Mouse (Mus musculus): ENCODE data around the gene Vps37b. TPM values are rescaled to one million over a fixed set of nuclear protein-coding genes. Genes with fewer than 3 reads are reported as not detected.
A peak's percentile ranks its signal among the peaks of the same experiment; 100 is the strongest.

Vps37b gene
- total RNA-seq, 2 experiments from 2014 or later = 41.1 to 58.1 TPM

GRCm38 (mm10) chr5:123979221-123979979, 52.7 kb downstream of the Vps37b start:
- no peak for DNase-seq

- DNase-seq = no peak
Measured at GRCm38 (mm10) chr5:123978131-123978530, 53.9 kb downstream of the Vps37b start.

- no peak for DNase-seq
Measured at GRCm38 (mm10) chr5:123977231-123977630, 54.8 kb downstream of the Vps37b start.

GRCm38 (mm10) chr5:123975668-123976180, 56.3 kb downstream of the Vps37b start:
- DNase-seq = no peak

GRCm38 (mm10) chr5:123974616-123975111, 57.4 kb downstream of the Vps37b start:
- no peak for DNase-seq

GRCm38 (mm10) chr5:123974179-123974485, 57.9 kb downstream of the Vps37b start:
- no peak for DNase-seq

- DNase-seq = peak; percentile 90
Measured at GRCm38 (mm10) chr5:123973299-123974178, 58.5 kb downstream of the Vps37b start, which contains the start of gene Hip1r. Hip1r (plus strand) TSS chr5:123973628.

GRCm38 (mm10) chr5:123972453-123972852, 59.6 kb downstream of the Vps37b start:
- no peak for DNase-seq

GRCm38 (mm10) chr5:123970576-123970975, 61.5 kb downstream of the Vps37b start:
- DNase-seq = no peak

GRCm38 (mm10) chr5:123969216-123969615, 62.9 kb downstream of the Vps37b start:
- no peak for DNase-seq

- DNase-seq = no peak
Measured at GRCm38 (mm10) chr5:123968468-123968867, 63.6 kb downstream of the Vps37b start.

GRCm38 (mm10) chr5:123966759-123967158, 65.3 kb downstream of the Vps37b start:
- no peak for DNase-seq

- no peak for DNase-seq
Measured at GRCm38 (mm10) chr5:123964208-123964607, 67.9 kb downstream of the Vps37b start.

GRCm38 (mm10) chr5:123961046-123961445, 71.0 kb downstream of the Vps37b start:
- DNase-seq = no peak

- DNase-seq = no peak
Measured at GRCm38 (mm10) chr5:123960129-123960528, 71.9 kb downstream of the Vps37b start.

- DNase-seq = no peak
Measured at GRCm38 (mm10) chr5:123959018-123959417, 73.1 kb downstream of the Vps37b start.

- no peak for DNase-seq
Measured at GRCm38 (mm10) chr5:123957213-123957612, 74.9 kb downstream of the Vps37b start.

Small RNA genes lying within 50 kb of the gene (microRNA-seq; reads per million reads assigned to microRNA genes)
- not detected for gene Mir7032

Other genes starting within 250 kb of the Vps37b start
- 1 to 10 TPM; 1.4 to 2.3 TPM for gene Hcar2, start 166.8 kb downstream of the Vps37b start, total RNA-seq (2021)
- 10 to 100 TPM in 1 of 2 experiments, 1 to 10 TPM in 1; 8.1 to 17.5 TPM for gene Hcar1, start 152.2 kb downstream of the Vps37b start, total RNA-seq (2021)
- 10 to 100 TPM; 68.0 to 74.5 TPM for gene Denr, start 125.1 kb downstream of the Vps37b start, total RNA-seq (2021)
- not detected for gene Gm43518, start 104.9 kb downstream of the Vps37b start, total RNA-seq (2021)
- 1 to 10 TPM; 3.2 to 7.6 TPM for gene Ccdc62, start 101.6 kb downstream of the Vps37b start, total RNA-seq (2021)
- 10 to 100 TPM; 18.2 to 22.5 TPM for gene Hip1r, start 58.6 kb downstream of the Vps37b start, total RNA-seq (2021)
- gene Abcb9, start 63.5 kb upstream of the Vps37b start, total RNA-seq (2021) = 10 to 100 TPM in 1 of 2 experiments, 1 to 10 TPM in 1; 9.9 to 13.4 TPM
- gene Ogfod2, start 80.0 kb upstream of the Vps37b start, total RNA-seq (2021) = 10 to 100 TPM; 31.1 to 36.6 TPM
- gene Arl6ip4, start 83.8 kb upstream of the Vps37b start, total RNA-seq (2021) = 10 to 100 TPM; 56.0 to 58.1 TPM
- gene Pitpnm2, start 217.5 kb upstream of the Vps37b start, total RNA-seq (2021) = 10 to 100 TPM; 40.4 to 53.6 TPM

Measured in adrenal gland, postnatal 10 days (tissue).